Mouse (Mus musculus): ENCODE measurements around the gene Trim42. TPM values are rescaled to one million over a fixed set of nuclear protein-coding genes. Genes with fewer than 3 reads are reported as not detected.
A peak's percentile ranks its signal among the peaks of the same experiment; 100 is the strongest.

Gene Trim42
- not detected in 2 replicates for total RNA-seq (2014; rRNA removed)
- polyA plus RNA-seq (2012; rRNA removed), result not detected in 2 replicates

GRCm38 (mm10) chr9:97369591-97369990 lies at the start of gene Trim42:
Trim42 (minus strand) TSS chr9:97369958.
- H3K27ac ChIP-seq (replicated peaks; ENCODE audit: insufficient read depth, low read depth, low read length), result no peak within 1 kb of the TSS
- WGBS, result 85% methylated on average over 7 of the region's 7 CpGs
- H3K36me3 ChIP-seq (ENCODE audit: control insufficient read depth, insufficient read depth, low read length), result no peaks in the 10 kb centered on the region

GRCm38 (mm10) chr9:97414876-97415668 lies 45.3 kb upstream of the Trim42 start:
- Histone ChIP-seq H3K27ac (replicated peaks; ENCODE audit: insufficient read depth, low read depth, low read length) (no peak overlapping the region), H3K27me3 (ENCODE audit: control insufficient read depth, insufficient read depth, low read length) (no peaks in the 10 kb centered on the region), H3K4me1 (ENCODE audit: control insufficient read depth, insufficient read depth, low read length) (no peaks in the 10 kb centered on the region), H3K36me3 (ENCODE audit: control insufficient read depth, insufficient read depth, low read length) (no peaks in the 10 kb centered on the region), H3K4me3 (ENCODE audit: insufficient read depth, low read depth, low read length) (no peak overlapping the region), H3K9ac (ENCODE audit: low read depth, low read length) (no peak overlapping the region), H3K79me2 (ENCODE audit: control insufficient read depth, insufficient read depth, low read length) (no peaks in the 10 kb centered on the region)
- no peak for DNase-seq (ENCODE audit: extremely low read depth, low read depth, low spot score)
- TF ChIP-seq POLR2A (IDR thresholded peaks at IDR 0.05; ENCODE audit: extremely low read depth, insufficient read depth, low read length) (no peak), CTCF (IDR thresholded peaks at IDR 0.05; ENCODE audit: low read depth, low read length) (no peak)
- WGBS, result 77% methylated on average over 6 of the region's 6 CpGs

More at GRCm38 (mm10) chr9:97369591-97369990, at the start of gene Trim42:
- Histone ChIP-seq H3K9ac (ENCODE audit: low read depth, low read length) (no peak within 1 kb of the TSS), H3K4me1 (ENCODE audit: control insufficient read depth, insufficient read depth, low read length) (no peaks in the 10 kb centered on the region), H3K27me3 (ENCODE audit: control insufficient read depth, insufficient read depth, low read length) (peaks cover 5% of the 10 kb centered on the region; the same call in 1 of the 2 replicates), H3K4me3 (ENCODE audit: insufficient read depth, low read depth, low read length) (no peak within 1 kb of the TSS), H3K79me2 (ENCODE audit: control insufficient read depth, insufficient read depth, low read length) (no peaks in the 10 kb centered on the region)
- TF ChIP-seq CTCF (IDR thresholded peaks at IDR 0.05; ENCODE audit: low read depth, low read length) (no peak), POLR2A (IDR thresholded peaks at IDR 0.05; ENCODE audit: extremely low read depth, insufficient read depth, low read length) (no peak)
- no peak for DNase-seq (ENCODE audit: extremely low read depth, low read depth, low spot score)

- Histone ChIP-seq H3K79me2 (ENCODE audit: control insufficient read depth, insufficient read depth, low read length) (no peaks in the 10 kb centered on the region), H3K4me1 (ENCODE audit: control insufficient read depth, insufficient read depth, low read length) (no peaks in the 10 kb centered on the region), H3K4me3 (ENCODE audit: insufficient read depth, low read depth, low read length) (no peak overlapping the region), H3K36me3 (ENCODE audit: control insufficient read depth, insufficient read depth, low read length) (no peaks in the 10 kb centered on the region), H3K27ac (replicated peaks; ENCODE audit: insufficient read depth, low read depth, low read length) (no peak overlapping the region), H3K9ac (ENCODE audit: low read depth, low read length) (no peak overlapping the region), H3K27me3 (ENCODE audit: control insufficient read depth, insufficient read depth, low read length) (no peaks in the 10 kb centered on the region)
- no peak for DNase-seq (ENCODE audit: extremely low read depth, low read depth, low spot score)
- 75% methylated on average over 2 of the region's 2 CpGs for WGBS
- TF ChIP-seq POLR2A (IDR thresholded peaks at IDR 0.05; ENCODE audit: extremely low read depth, insufficient read depth, low read length) (no peak), CTCF (IDR thresholded peaks at IDR 0.05; ENCODE audit: low read depth, low read length) (no peak)
Measured at GRCm38 (mm10) chr9:97408142-97408541, 38.4 kb upstream of the Trim42 start.

- H3K4me3 ChIP-seq (ENCODE audit: insufficient read depth, low read depth, low read length), result no peak overlapping the region
- H3K79me2 ChIP-seq (ENCODE audit: control insufficient read depth, insufficient read depth, low read length), result no peaks in the 10 kb centered on the region
- no peak overlapping the region for H3K27ac ChIP-seq (replicated peaks; ENCODE audit: insufficient read depth, low read depth, low read length)
- H3K9ac ChIP-seq (ENCODE audit: low read depth, low read length), result no peak overlapping the region
- no peaks in the 10 kb centered on the region for H3K27me3 ChIP-seq (ENCODE audit: control insufficient read depth, insufficient read depth, low read length)
- TF ChIP-seq POLR2A (IDR thresholded peaks at IDR 0.05; ENCODE audit: extremely low read depth, insufficient read depth, low read length) (no peak), CTCF (IDR thresholded peaks at IDR 0.05; ENCODE audit: low read depth, low read length) (no peak)
- no peak for DNase-seq (ENCODE audit: extremely low read depth, low read depth, low spot score)
- H3K36me3 ChIP-seq (ENCODE audit: control insufficient read depth, insufficient read depth, low read length), result no peaks in the 10 kb centered on the region
- WGBS, result 75% methylated on average over 6 of the region's 6 CpGs
- H3K4me1 ChIP-seq (ENCODE audit: control insufficient read depth, insufficient read depth, low read length), result no peaks in the 10 kb centered on the region
Measured at GRCm38 (mm10) chr9:97356441-97356840, 13.3 kb downstream of the Trim42 start.

GRCm38 (mm10) chr9:97344767-97345297 lies 24.9 kb downstream of the Trim42 start:
- no peak overlapping the region for H3K9ac ChIP-seq (ENCODE audit: low read depth, low read length)
- peak; percentile 48 for DNase-seq (ENCODE audit: extremely low read depth, low read depth, low spot score)
- no peaks in the 10 kb centered on the region for H3K27me3 ChIP-seq (ENCODE audit: control insufficient read depth, insufficient read depth, low read length)
- TF ChIP-seq POLR2A (IDR thresholded peaks at IDR 0.05; ENCODE audit: extremely low read depth, insufficient read depth, low read length) (no peak), CTCF (IDR thresholded peaks at IDR 0.05; ENCODE audit: low read depth, low read length) (no peak)
- 27% methylated on average over 12 of the region's 12 CpGs for WGBS
- no peak overlapping the region for H3K27ac ChIP-seq (replicated peaks; ENCODE audit: insufficient read depth, low read depth, low read length)
- H3K4me1 ChIP-seq (ENCODE audit: control insufficient read depth, insufficient read depth, low read length), result no peaks in the 10 kb centered on the region
- H3K79me2 ChIP-seq (ENCODE audit: control insufficient read depth, insufficient read depth, low read length), result no peaks in the 10 kb centered on the region
- H3K36me3 ChIP-seq (ENCODE audit: control insufficient read depth, insufficient read depth, low read length), result no peaks in the 10 kb centered on the region
- no peak overlapping the region for H3K4me3 ChIP-seq (ENCODE audit: insufficient read depth, low read depth, low read length)

- TF ChIP-seq CTCF (IDR thresholded peaks at IDR 0.05; ENCODE audit: low read depth, low read length) (no peak), POLR2A (IDR thresholded peaks at IDR 0.05; ENCODE audit: extremely low read depth, insufficient read depth, low read length) (no peak)
- H3K27ac ChIP-seq (replicated peaks; ENCODE audit: insufficient read depth, low read depth, low read length), result no peak overlapping the region
- H3K4me1 ChIP-seq (ENCODE audit: control insufficient read depth, insufficient read depth, low read length), result no peaks in the 10 kb centered on the region
- no peaks in the 10 kb centered on the region for H3K36me3 ChIP-seq (ENCODE audit: control insufficient read depth, insufficient read depth, low read length)
- H3K27me3 ChIP-seq (ENCODE audit: control insufficient read depth, insufficient read depth, low read length), result no peaks in the 10 kb centered on the region
- DNase-seq (ENCODE audit: extremely low read depth, low read depth, low spot score), result no peak
- H3K9ac ChIP-seq (ENCODE audit: low read depth, low read length), result no peak overlapping the region
- no peak overlapping the region for H3K4me3 ChIP-seq (ENCODE audit: insufficient read depth, low read depth, low read length)
- WGBS, result 48% methylated on average over 5 of the region's 5 CpGs
- no peaks in the 10 kb centered on the region for H3K79me2 ChIP-seq (ENCODE audit: control insufficient read depth, insufficient read depth, low read length)
Measured at GRCm38 (mm10) chr9:97341772-97342171, 28.0 kb downstream of the Trim42 start.
